In the genomic region with DNA sequence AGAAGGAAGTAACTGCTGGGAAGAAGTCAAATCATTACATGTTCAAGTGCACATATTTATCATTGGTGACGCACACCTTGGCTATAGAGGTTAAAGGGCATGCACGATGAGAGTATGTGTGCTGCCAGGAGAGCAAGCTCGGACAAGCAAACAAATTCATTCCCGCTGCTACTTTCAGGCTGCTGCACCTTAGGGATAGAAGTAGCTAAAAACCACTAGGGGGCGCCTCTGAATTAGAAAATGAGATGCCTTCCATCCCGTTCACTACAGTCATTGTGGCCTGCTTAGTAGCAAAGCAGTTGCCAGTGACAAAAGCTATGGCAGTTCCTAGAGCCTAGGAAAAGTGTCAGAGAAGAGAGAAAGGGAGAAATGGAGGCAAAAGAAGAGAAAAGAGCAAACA, we compare ENCODE assay signal across 8 mouse cellular contexts. TPM values are rescaled to one million over a fixed set of nuclear protein-coding genes. Genes with fewer than 3 reads are reported as not detected.
DNase-seq lines count a peak whose midpoint lies in the region; ATAC-seq and TF ChIP-seq lines count a peak whose summit lies in the region.

No protein-coding gene starts in this region.

- TF ChIP-seq CTCF in thymus, adult 2 months (IDR thresholded peaks at IDR 0.05; ENCODE audit: borderline replicate concordance, control insufficient read depth, extremely low read depth, insufficient read depth, low read length, poor library complexity) = no peak

- H3K4me3 ChIP-seq in kidney, embryonic 15.5 days (replicated peaks) = no peak overlapping the region
- no peak overlapping the region for H3K4me3 ChIP-seq in limb, embryonic 15.5 days
- no peak overlapping the region for H3K4me3 ChIP-seq in thymus, adult 2 months (ENCODE audit: control insufficient read depth, insufficient read depth, low read length)

- TF ChIP-seq POLR2A in thymus, adult 2 months (IDR thresholded peaks at IDR 0.05; ENCODE audit: control insufficient read depth, extremely low read depth, insufficient read depth, low read length, poor library complexity) = no peak

- H3K27ac ChIP-seq in kidney, embryonic 15.5 days = peak overlapping the region; percentile 51; the same call in 1 of the 2 replicates
- peak overlapping the region; percentile 76; the same call in 1 of the 2 replicates for H3K27ac ChIP-seq in limb, embryonic 15.5 days
- no peak overlapping the region for H3K27ac ChIP-seq in thymus, adult 2 months (ENCODE audit: control insufficient read depth, insufficient read depth, low read length)

- H3K9ac ChIP-seq in kidney, embryonic 15.5 days = no peak overlapping the region
- no peak overlapping the region for H3K9ac ChIP-seq in limb, embryonic 15.5 days

- H3K27me3 ChIP-seq in kidney, embryonic 15.5 days = no peaks in the 10 kb centered on the region
- no peaks in the 10 kb centered on the region for H3K27me3 ChIP-seq in limb, embryonic 15.5 days
- no peaks in the 10 kb centered on the region for H3K27me3 ChIP-seq in thymus, adult 2 months (ENCODE audit: control insufficient read depth, insufficient read depth, low read length)

- WGBS in kidney, embryonic 15.5 days = 9% methylated on average over 6 of the region's 6 CpGs
- 4% methylated on average over 6 of the region's 6 CpGs for WGBS in limb, embryonic 15.5 days
- WGBS in thymus, adult 2 months = 29% methylated on average over 6 of the region's 6 CpGs

- H3K9me3 ChIP-seq in kidney, embryonic 15.5 days (replicated peaks) = no peaks in the 10 kb centered on the region
- H3K9me3 ChIP-seq in limb, embryonic 15.5 days = no peaks in the 10 kb centered on the region

- ATAC-seq in CD4-positive, CD25-positive, alpha-beta regulatory T cell, adult 4 months = peak; percentile 45
- peak; percentile 69; the same call in 1 of the 2 replicates for ATAC-seq in kidney, embryonic 15.5 days (replicated peaks; ENCODE audit: low FRiP score)
- peak; percentile 61; the same call in 1 of the 2 replicates for ATAC-seq in limb, embryonic 15.5 days (ENCODE audit: insufficient number of reproducible peaks, low FRiP score, low TSS enrichment, low read depth)

- DNase-seq in adrenal gland, adult 8-10 months = peak; percentile 26
- DNase-seq in embryo, embryonic 9.5 days (ENCODE audit: extremely low spot score) = peak; percentile 76
- DNase-seq in heart, adult 8-10 months (ENCODE audit: low spot score) = peak; percentile 75
- DNase-seq in natural killer cell, adult 2 months (ENCODE audit: low spot score in 2 of 2) = peak; percentile 42 to 58
- peak; percentile 36 for DNase-seq in thymus, adult 2 months

- H3K4me2 ChIP-seq in kidney, embryonic 15.5 days = no peak overlapping the region
- H3K4me2 ChIP-seq in limb, embryonic 15.5 days = no peak overlapping the region

- H3K36me3 ChIP-seq in kidney, embryonic 15.5 days = no peaks in the 10 kb centered on the region
- no peaks in the 10 kb centered on the region for H3K36me3 ChIP-seq in limb, embryonic 15.5 days
- no peaks in the 10 kb centered on the region for H3K36me3 ChIP-seq in thymus, adult 2 months (ENCODE audit: control insufficient read depth, insufficient read depth, low read length)

- peaks cover 26% of the 10 kb centered on the region for H3K4me1 ChIP-seq in kidney, embryonic 15.5 days
- H3K4me1 ChIP-seq in limb, embryonic 15.5 days = peaks cover 25% of the 10 kb centered on the region
- H3K4me1 ChIP-seq in thymus, adult 2 months (replicated peaks; ENCODE audit: control insufficient read depth, insufficient read depth, low read length) = no peaks in the 10 kb centered on the region

RNA-seq across cellular contexts. Expression of gene Rad51b, which starts 50.6 kb away (rescaled TPM):
- 1 to 10 TPM; 3.7 to 4.5 TPM for polyA plus RNA-seq in CD4-positive, CD25-positive, alpha-beta regulatory T cell, adult 4 months (2017; shearing (Covaris generic))
- total RNA-seq in adrenal gland, adult 8-10 months (2022) = under 1 TPM; 0.35 to 0.74 (median 0.48) TPM
- under 1 TPM; 0.71 to 0.95 (median 0.78) TPM for total RNA-seq in heart, adult 8-10 months (2022)
- 7.8 and 8.2 TPM in 2 replicates for polyA plus RNA-seq in kidney, embryonic 15.5 days (2015; fragmentation: Nextera tagmentation; extraction: Ambion mirVana)
- polyA plus RNA-seq in limb, embryonic 15.5 days (2015; fragmentation: Nextera tagmentation; extraction: Ambion mirVana) = 5.2 and 5.3 TPM in 2 replicates
- 1.1 and 1.4 TPM in 2 replicates for polyA plus RNA-seq in thymus, adult 2 months (2012; rRNA removed)

RNA-seq across cellular contexts. Expression of gene Zfyve26, which starts 51.5 kb away (rescaled TPM):
- polyA plus RNA-seq in CD4-positive, CD25-positive, alpha-beta regulatory T cell, adult 4 months (2017; shearing (Covaris generic)) = 10 to 100 TPM; 23.1 to 37.7 TPM
- total RNA-seq in adrenal gland, adult 8-10 months (2022) = 10 to 100 TPM; 21.3 to 46.5 (median 28.2) TPM
- total RNA-seq in heart, adult 8-10 months (2022) = 10 to 100 TPM; 13.2 to 17.8 (median 16.8) TPM
- 14.4 and 15.4 TPM in 2 replicates for polyA plus RNA-seq in kidney, embryonic 15.5 days (2015; fragmentation: Nextera tagmentation; extraction: Ambion mirVana)
- polyA plus RNA-seq in limb, embryonic 15.5 days (2015; fragmentation: Nextera tagmentation; extraction: Ambion mirVana) = 11.9 and 12.0 TPM in 2 replicates
- 39.0 and 44.0 TPM in 2 replicates for polyA plus RNA-seq in thymus, adult 2 months (2012; rRNA removed)

Comparison
In these comparisons a context has a peak if more than half of its experiments do, and no peak if none do; other contexts are left out.
1. DNase-seq: peak in every context shown above with its lines; median percentile 76 in embryo, embryonic 9.5 days; 75 in heart, adult 8-10 months; 50 in natural killer cell, adult 2 months; 36 in thymus, adult 2 months; 26 in adrenal gland, adult 8-10 months.